Mouse (Mus musculus) fibroblast of lung, adult 2 months (primary cell): ENCODE measurements at regions not wholly inside any gene's neighbourhood (a gene's known extent, or its start where the extent isn't known, plus 50 kb on each side); places are given as distances from the start of the nearest gene placed in this dataset.

ENCODE experiments used
- DNase-seq: peaks from one replicate; pipeline ENCODE4 v3.0.0-alpha.2; 2011; ENCODE audit warnings: low read depth

- DNase-seq, result no peak
These were observed 185.7 kb downstream of the Hace1 start for GRCm38 (mm10) chr10:45763160-45763955.

- DNase-seq, result no peak
These were observed 202.1 kb downstream of the Hace1 start for GRCm38 (mm10) chr10:45779720-45780119.

GRCm38 (mm10) chr10:45783026-45783425, 205.4 kb downstream of the Hace1 start:
- DNase-seq, result no peak

- DNase-seq, result no peak
These were observed 206.0 kb downstream of the Hace1 start for GRCm38 (mm10) chr10:45783461-45784149.

- DNase-seq, result no peak
These were observed 206.5 kb downstream of the Hace1 start for GRCm38 (mm10) chr10:45784150-45784479.

GRCm38 (mm10) chr10:45784575-45784974, 206.9 kb downstream of the Hace1 start:
- DNase-seq, result no peak

- DNase-seq, result no peak
These were observed 210.7 kb downstream of the Hace1 start for GRCm38 (mm10) chr10:45788356-45788755.

- DNase-seq, result no peak
These were observed 218.0 kb downstream of the Hace1 start for GRCm38 (mm10) chr10:45795582-45795981.

- no peak for DNase-seq
These were observed 222.6 kb downstream of the Hace1 start for GRCm38 (mm10) chr10:45800070-45800851.

- no peak for DNase-seq
These were observed 223.8 kb downstream of the Hace1 start for GRCm38 (mm10) chr10:45801463-45801862.

- DNase-seq, result peak; percentile 50
These were observed 229.6 kb downstream of the Hace1 start for GRCm38 (mm10) chr10:45806984-45807827.

- DNase-seq, result no peak
These were observed 234.3 kb downstream of the Hace1 start for GRCm38 (mm10) chr10:45811882-45812281.

GRCm38 (mm10) chr10:45813804-45814203, 236.2 kb downstream of the Hace1 start:
- DNase-seq, result no peak

- no peak for DNase-seq
These were observed 239.1 kb downstream of the Hace1 start for GRCm38 (mm10) chr10:45816679-45817078.

GRCm38 (mm10) chr10:45820986-45821655, 243.5 kb downstream of the Hace1 start:
- no peak for DNase-seq

GRCm38 (mm10) chr10:45822251-45822650, 244.6 kb downstream of the Hace1 start:
- DNase-seq, result no peak

GRCm38 (mm10) chr10:45823612-45824011, 246.0 kb downstream of the Hace1 start:
- DNase-seq, result no peak

- DNase-seq, result no peak
These were observed 271.0 kb downstream of the Hace1 start for GRCm38 (mm10) chr10:45848654-45849053.

GRCm38 (mm10) chr10:45849841-45850240, 272.2 kb downstream of the Hace1 start:
- no peak for DNase-seq

- DNase-seq, result no peak
These were observed 273.0 kb downstream of the Hace1 start for GRCm38 (mm10) chr10:45850625-45851024.

GRCm38 (mm10) chr10:45852688-45853087, 275.1 kb downstream of the Hace1 start:
- no peak for DNase-seq
